In the genomic region with DNA sequence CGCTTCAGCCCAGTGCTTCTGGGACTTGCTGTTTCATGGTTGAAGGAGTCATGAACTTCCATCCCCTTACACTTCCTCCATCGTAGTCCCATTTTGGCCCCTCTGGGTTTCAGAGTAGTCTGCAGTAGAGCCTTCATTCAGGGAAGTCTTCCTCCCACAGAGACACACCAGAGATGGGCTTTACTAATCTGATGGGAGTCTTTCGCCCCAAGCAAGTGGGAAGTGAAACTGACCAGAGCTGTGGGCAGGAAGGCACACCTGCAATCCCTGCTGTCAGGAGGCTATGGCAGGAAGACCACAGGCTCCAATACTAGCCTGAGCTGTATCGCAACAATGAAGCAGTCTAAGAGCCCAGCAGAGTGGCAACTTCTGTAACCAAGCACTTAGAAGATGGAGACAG, we compare ENCODE assay signal across 1 mouse cellular context.
A peak's percentile ranks its signal among the peaks of the same experiment; 100 is the strongest.
TF ChIP-seq lines count a peak whose summit lies in the region.

No protein-coding gene starts in this region.

TF ChIP-seq in CH12.LX, 34 proteins besides CTCF, POLR2A, EP300 and RAD21 (continued from another document):
- TF ChIP-seq MAZ (IDR thresholded peaks at IDR 0.05; ENCODE audit: low read depth, low read length) (0 out of 2 replicates have a peak, but pooled peaks have one; percentile 73), HCFC1 (IDR thresholded peaks at IDR 0.05; ENCODE audit: low read depth, low read length) (peak; percentile 28; the same call in 1 of the 2 replicates), JUN (IDR thresholded peaks at IDR 0.05; ENCODE audit: insufficient read depth, low read depth, low read length) (peak; percentile 20; the same call in 1 of the 2 replicates), JUND (conservative IDR thresholded peaks at IDR 0.05; ENCODE audit: low read depth, low read length) (peak; percentile 70), TCF12 (IDR thresholded peaks at IDR 0.05; ENCODE audit: low read depth, low read length) (peak; percentile 96), SMC3 (IDR thresholded peaks at IDR 0.05; ENCODE audit: low read depth, low read length) (peak; percentile 34), CHD2 (IDR thresholded peaks at IDR 0.05; ENCODE audit: low read length) (peak; percentile 86), ZC3H11A (IDR thresholded peaks at IDR 0.05; ENCODE audit: low read depth, low read length) (no peak), UBTF (IDR thresholded peaks at IDR 0.05; ENCODE audit: low read depth, low read length) (0 out of 2 replicates have a peak, but pooled peaks have one; percentile 49), ETS1 (conservative IDR thresholded peaks at IDR 0.05; ENCODE audit: low read depth, low read length) (peak; percentile 68), ZNF384 (IDR thresholded peaks at IDR 0.05; ENCODE audit: low read depth, low read length) (no peak), RCOR1 (conservative IDR thresholded peaks at IDR 0.05; ENCODE audit: low read depth, low read length) (peak; percentile 95)
